Mouse (Mus musculus) brown adipose tissue, adult 24 weeks (tissue): ENCODE measurements at regions not wholly inside any gene's neighbourhood (a gene's known extent, or its start where the extent isn't known, plus 50 kb on each side); places are given as distances from the start of the nearest gene placed in this dataset.
A peak's percentile ranks its signal among the peaks of the same experiment; 100 is the strongest.

ENCODE experiments used
- H3K27ac ChIP-seq: fragments of 200-500 bp; replicated peaks from 2 replicates; pipeline ENCODE4 v1.5.1; 2012; ENCODE audit warnings: low read depth, mild to moderate bottlenecking, low read length
- H3K4me1 ChIP-seq: fragments of 200-500 bp; 2 replicates; pipeline ENCODE4 v1.6.1; 2012; ENCODE audit warnings: low read length, mixed read lengths; ENCODE audit not compliant: control insufficient read depth, insufficient read depth, insufficient read length
- H3K4me3 ChIP-seq: fragments of 200-500 bp; 2 replicates; pipeline ENCODE4 v1.5.1; 2012; ENCODE audit warnings: low read depth, mild to moderate bottlenecking, low read length, moderate library complexity; ENCODE audit not compliant: insufficient read depth

GRCm38 (mm10) chr2:166433655-166434333 lies 278.3 kb upstream of the Sulf2 start:
- H3K4me1 ChIP-seq: peaks cover 7% of the 10 kb centered on the region
- no peak overlapping the region for H3K4me3 ChIP-seq
- no peak overlapping the region for H3K27ac ChIP-seq

DNA sequence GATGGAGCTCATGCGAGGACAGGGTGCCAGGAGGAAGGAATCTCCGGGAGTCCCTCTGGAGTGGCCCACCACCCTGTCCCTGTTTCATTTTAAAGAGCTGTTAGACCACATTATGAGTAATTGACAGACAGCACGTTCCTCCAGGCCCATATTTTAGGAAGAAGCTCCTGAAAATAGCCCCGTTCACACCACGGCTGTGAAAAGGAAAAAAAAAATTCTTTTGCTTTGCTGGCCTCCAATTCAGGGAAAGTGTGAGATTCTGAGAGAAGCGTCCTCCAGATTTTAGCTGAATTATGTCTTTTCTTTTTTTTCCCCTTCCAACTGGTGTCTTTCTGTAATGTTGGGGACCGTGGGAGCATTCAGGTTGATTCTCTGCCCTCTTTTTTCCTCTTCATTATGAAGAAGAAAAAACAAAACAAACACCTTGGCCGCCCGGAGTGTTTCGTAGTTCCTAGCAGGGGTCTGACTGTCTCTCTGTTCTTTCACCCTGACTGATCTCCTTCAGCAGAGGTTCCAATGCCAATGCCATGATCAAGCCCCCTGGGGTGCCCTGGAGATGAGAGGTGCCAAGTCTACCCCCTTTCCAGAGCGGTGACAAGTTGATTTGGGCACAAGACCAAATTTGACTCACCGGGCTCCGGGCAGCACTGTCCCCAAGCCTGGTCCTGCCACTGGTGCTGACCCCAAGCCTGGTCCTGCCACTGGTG lies 277.6 kb upstream of the Sulf2 start:
- H3K27ac ChIP-seq: no peak overlapping the region
- H3K4me1 ChIP-seq: peaks cover 7% of the 10 kb centered on the region
- no peak overlapping the region for H3K4me3 ChIP-seq

GRCm38 (mm10) chr2:166432531-166432930 lies 277.1 kb upstream of the Sulf2 start:
- no peak overlapping the region for H3K4me3 ChIP-seq
- H3K4me1 ChIP-seq: peaks cover 7% of the 10 kb centered on the region
- H3K27ac ChIP-seq: no peak overlapping the region

DNA sequence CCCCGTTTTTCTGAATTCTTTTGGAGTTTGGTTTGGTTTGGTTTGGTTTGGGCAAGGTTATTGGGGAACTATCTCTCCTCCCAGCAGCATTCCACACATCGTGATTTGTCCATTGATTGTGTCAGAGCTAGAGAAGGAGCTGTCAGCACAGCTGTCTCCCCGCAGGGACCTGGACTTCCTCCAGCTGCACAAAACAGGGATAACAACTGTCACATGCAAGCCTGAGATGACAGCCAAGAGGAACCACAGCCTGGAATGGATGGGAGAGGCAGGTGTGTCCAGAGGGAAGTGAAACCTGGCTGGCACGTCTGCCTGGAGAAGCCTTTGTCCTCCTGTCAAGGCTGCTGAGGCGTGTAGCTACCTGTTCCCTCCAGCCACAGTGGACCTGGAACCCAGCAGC lies 274.5 kb upstream of the Sulf2 start:
- Histone ChIP-seq H3K27ac (0 out of 2 replicates have a peak overlapping the region, but pooled peaks have one; percentile 35), H3K4me3 (no peak overlapping the region), H3K4me1 (peaks cover 12% of the 10 kb centered on the region)

DNA sequence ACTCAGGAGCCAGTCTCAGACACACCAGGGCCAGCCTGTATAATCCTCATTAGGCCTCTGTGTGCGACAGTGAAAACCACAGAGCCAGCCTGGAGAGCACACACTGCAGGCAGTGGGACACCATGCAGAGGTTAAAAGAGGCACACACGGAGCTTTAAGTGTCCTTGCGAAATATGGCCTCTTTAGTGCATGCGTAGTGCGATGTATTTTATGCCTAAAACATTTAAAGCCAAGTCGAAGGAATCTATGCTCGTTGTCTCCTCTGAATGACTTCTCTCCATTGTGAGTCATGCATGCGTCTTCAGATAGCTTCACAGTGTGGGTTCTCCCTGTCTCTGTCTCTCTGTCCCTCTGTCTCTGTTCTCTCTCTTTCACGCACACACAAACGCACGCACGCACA lies 274.0 kb upstream of the Sulf2 start:
- Histone ChIP-seq H3K27ac (peak overlapping the region; percentile 35; the same call in 1 of the 2 replicates), H3K4me1 (peaks cover 12% of the 10 kb centered on the region), H3K4me3 (no peak overlapping the region)

GRCm38 (mm10) chr2:166427390-166427789 lies 271.9 kb upstream of the Sulf2 start:
- H3K27ac ChIP-seq: no peak overlapping the region
- H3K4me1 ChIP-seq: peaks cover 12% of the 10 kb centered on the region
- no peak overlapping the region for H3K4me3 ChIP-seq

GRCm38 (mm10) chr2:166426960-166427359 lies 271.5 kb upstream of the Sulf2 start:
- peaks cover 12% of the 10 kb centered on the region for H3K4me1 ChIP-seq
- H3K4me3 ChIP-seq: no peak overlapping the region
- no peak overlapping the region; the same call in 1 of the 2 replicates for H3K27ac ChIP-seq

DNA sequence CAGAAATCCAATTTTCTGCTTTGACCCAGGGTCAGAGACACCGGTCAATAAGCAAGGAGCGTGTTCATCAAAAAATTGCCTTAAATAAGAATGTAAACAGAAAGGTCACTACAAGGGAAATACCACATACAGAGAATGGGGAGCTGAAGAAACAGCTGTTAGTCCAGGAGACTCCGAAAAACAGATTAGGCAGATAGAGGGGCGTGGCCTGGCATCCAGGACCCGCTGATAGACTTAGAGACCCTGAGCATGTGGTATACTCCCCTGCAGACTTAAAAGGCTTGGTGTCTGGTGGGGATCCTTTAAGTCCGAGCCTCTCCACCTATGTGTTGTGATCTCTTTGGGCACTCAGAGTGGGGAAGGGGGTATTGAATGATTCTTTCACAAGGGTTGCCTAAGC lies 271.0 kb upstream of the Sulf2 start:
- no peak overlapping the region for H3K27ac ChIP-seq
- H3K4me3 ChIP-seq: no peak overlapping the region
- peaks cover 12% of the 10 kb centered on the region for H3K4me1 ChIP-seq

DNA sequence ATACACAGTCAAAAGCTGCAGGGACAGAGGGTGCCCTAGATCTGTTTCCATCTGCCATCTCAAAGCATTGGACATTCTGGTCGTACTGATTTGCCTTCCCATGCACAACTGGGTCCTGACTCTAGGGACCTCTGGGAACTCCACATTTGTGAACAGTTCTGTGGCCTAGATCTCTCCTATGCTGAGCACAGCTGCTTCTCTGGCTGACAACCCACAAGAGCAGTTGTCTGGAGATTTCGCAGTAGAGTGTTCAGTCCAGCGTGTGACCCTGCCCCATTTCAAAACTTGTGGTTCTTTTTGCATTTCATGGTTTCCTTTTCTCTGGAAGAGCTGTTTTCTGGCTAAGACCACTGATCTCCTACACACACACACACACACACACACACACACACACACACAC lies 269.7 kb upstream of the Sulf2 start:
- Histone ChIP-seq H3K27ac (no peak overlapping the region), H3K4me1 (peaks cover 12% of the 10 kb centered on the region), H3K4me3 (no peak overlapping the region)

DNA sequence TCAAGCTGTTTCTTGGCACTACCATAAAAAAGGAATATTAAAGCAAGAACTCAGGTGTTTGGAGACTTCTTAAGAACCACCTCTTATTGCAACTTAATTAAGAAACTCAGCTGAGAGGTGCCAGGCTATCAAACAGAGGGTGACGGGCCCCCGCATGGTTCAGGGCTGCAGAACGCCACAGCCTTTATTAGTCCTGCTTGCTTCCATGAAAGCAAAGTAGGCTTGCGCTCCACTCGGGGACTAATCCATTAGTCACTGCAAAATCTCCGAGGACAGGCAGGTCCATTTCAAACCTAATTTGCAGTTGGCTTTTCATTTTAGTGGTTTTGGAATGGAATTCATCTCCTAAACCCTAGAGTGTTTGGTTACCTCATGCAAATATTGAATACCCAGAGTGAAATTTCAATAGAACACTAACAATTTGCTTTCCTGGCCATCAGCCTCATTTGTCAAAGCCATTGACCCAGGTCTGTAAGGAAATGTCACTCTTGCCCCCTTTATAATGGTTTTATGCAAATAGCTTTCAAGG lies 267.7 kb upstream of the Sulf2 start:
- H3K27ac ChIP-seq: no peak overlapping the region
- H3K4me3 ChIP-seq: no peak overlapping the region
- peaks cover 5% of the 10 kb centered on the region for H3K4me1 ChIP-seq

- no peak overlapping the region for H3K4me3 ChIP-seq
- H3K4me1 ChIP-seq: no peaks in the 10 kb centered on the region
- no peak overlapping the region for H3K27ac ChIP-seq
These were observed 264.8 kb upstream of the Sulf2 start for GRCm38 (mm10) chr2:166420275-166420674.

GRCm38 (mm10) chr2:166419271-166419670 lies 263.8 kb upstream of the Sulf2 start:
- H3K4me3 ChIP-seq: no peak overlapping the region
- no peaks in the 10 kb centered on the region for H3K4me1 ChIP-seq
- H3K27ac ChIP-seq: no peak overlapping the region

- no peak overlapping the region for H3K27ac ChIP-seq
- H3K4me3 ChIP-seq: no peak overlapping the region
- no peaks in the 10 kb centered on the region for H3K4me1 ChIP-seq
These were observed 262.8 kb upstream of the Sulf2 start for GRCm38 (mm10) chr2:166418279-166418678.

- Histone ChIP-seq H3K4me3 (no peak overlapping the region), H3K4me1 (no peaks in the 10 kb centered on the region), H3K27ac (no peak overlapping the region)
These were observed 262.2 kb upstream of the Sulf2 start for GRCm38 (mm10) chr2:166417628-166418027.

DNA sequence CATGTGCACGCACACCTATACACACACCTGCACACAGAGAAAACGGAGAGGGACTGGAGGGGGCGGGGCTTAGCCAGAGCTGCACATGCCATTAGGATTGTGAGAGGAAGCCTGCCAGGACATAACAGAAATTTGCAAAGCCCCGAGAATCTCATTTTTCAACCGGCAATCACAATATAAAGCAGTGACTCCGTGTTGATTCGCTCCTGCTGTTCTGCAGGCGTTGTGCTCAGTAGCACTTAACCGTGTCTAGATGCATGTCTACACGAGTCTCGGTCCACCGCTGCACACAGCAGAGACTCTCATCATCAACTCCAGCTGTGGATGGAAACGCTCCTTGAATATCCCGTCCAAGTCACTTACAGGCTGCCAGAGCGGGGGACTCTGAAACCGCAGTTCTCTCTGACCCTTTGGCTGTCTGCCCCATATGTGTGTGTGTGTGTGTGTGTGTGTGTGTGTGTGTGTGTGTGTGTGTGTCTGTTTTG lies 260.1 kb upstream of the Sulf2 start:
- H3K27ac ChIP-seq: no peak overlapping the region

DNA sequence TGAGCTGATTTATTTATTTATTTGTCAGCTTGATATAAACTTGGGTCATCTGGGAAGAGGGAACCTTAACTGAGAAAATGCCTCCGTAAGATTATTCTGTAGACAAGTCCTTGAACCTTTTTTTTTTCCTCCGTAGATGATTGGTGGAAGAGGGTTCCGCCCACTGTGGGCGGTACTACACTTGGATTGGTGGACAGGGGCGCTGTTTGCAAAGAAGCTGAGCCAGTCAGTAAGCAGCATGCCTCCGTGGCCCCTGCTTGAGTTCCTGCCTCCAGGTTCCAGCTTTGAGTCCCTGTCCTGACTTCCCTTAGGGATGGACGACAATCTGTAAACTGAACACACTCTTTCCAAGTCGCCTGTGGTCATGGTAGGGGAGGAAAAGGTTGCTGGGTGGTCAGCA lies 259.4 kb upstream of the Sulf2 start:
- Histone ChIP-seq H3K27ac (no peak overlapping the region), H3K4me1 (no peaks in the 10 kb centered on the region), H3K4me3 (no peak overlapping the region)

More for the DNA sequence above, 260.1 kb upstream of the Sulf2 start:
- no peak overlapping the region for H3K4me3 ChIP-seq
- H3K4me1 ChIP-seq: no peaks in the 10 kb centered on the region
